Mouse (Mus musculus): Measurements from ENCODE around the gene Fbxl17.

GRCm38 (mm10) chr17:63193196-63193595 is 306.6 kb downstream of the Fbxl17 start:
- TF ChIP-seq CTCF (IDR thresholded peaks at IDR 0.05; ENCODE audit: borderline replicate concordance, control insufficient read depth, extremely low read depth, insufficient read depth, low read length, poor library complexity), result no peak
- TF ChIP-seq POLR2A (IDR thresholded peaks at IDR 0.05; ENCODE audit: control insufficient read depth, extremely low read depth, insufficient read depth, low read length, poor library complexity), result no peak
